Mouse (Mus musculus) thymus, adult 2 months (tissue): ENCODE measurements at regions not wholly inside any gene's neighbourhood (a gene's known extent, or its start where the extent isn't known, plus 50 kb on each side); places are given as distances from the start of the nearest gene placed in this dataset.

Source experiments
- CTCF ChIP-seq: fragments of 200-500 bp; IDR thresholded peaks from 2 replicates; pipeline ENCODE4 v1.5.1; 2012; ENCODE audit warnings: mild to moderate bottlenecking, control low read depth, low read length, moderate library complexity, borderline replicate concordance; ENCODE audit not compliant: control insufficient read depth, poor library complexity, insufficient read depth; ENCODE audit errors: extremely low read depth
- POLR2A ChIP-seq: fragments of 200-500 bp; IDR thresholded peaks from 2 replicates; pipeline ENCODE4 v1.6.1; 2012; ENCODE audit warnings: mild to moderate bottlenecking, low read length, control low read depth, moderate library complexity; ENCODE audit not compliant: control insufficient read depth, poor library complexity, insufficient read depth; ENCODE audit errors: extremely low read depth

DNA sequence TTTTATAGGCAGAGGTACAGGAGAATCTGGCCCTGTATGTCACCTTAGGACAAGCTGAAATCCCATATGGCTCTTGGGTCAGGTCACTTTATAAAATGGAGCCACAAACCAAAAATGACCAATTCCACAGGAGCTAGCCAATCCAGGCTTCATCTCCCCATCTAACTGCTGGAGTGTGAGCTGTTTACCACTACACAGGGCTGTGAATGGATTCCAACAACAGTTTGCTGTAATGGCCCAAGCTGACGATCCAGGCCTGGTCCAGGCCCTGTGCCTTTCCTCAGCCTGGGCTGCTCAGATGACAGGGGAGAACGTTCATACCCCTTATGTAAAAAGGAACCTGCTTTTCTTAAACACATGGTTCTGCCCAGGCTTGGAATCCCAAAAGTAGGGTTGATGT is 55.5 kb upstream of the Gm7358 start:
- TF ChIP-seq CTCF, result no peak
- TF ChIP-seq POLR2A, result no peak
